Comparison of ENCODE assay signal across 8 mouse cellular contexts in the genomic region with DNA sequence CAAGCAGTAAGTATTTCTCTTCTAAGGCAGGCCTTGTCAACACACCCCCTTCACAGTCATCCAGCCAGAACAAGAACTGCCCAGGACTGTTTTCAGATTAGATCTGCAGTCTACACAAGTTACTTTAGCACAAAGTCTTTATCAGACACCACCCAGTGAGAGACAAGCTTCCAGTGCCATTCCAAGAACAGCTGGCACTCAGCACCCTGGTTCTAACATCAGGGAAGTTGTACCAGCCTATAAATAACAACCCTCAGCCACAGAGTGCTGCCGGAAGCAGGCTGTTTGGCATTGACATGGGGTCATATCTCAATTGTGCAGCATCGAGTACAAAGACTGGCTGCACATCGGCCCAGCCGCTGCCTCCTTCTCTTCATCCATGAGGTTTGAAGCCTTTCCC. TPM values are rescaled to one million over a fixed set of nuclear protein-coding genes. Genes with fewer than 3 reads are reported as not detected.
DNase-seq lines count a peak whose midpoint lies in the region; ATAC-seq and TF ChIP-seq lines count a peak whose summit lies in the region.

No protein-coding gene starts in this region.

- no peaks in the 10 kb centered on the region for H3K36me3 ChIP-seq in midbrain, embryonic 10.5 days
- H3K36me3 ChIP-seq in midbrain, postnatal 0 days (ENCODE audit: insufficient read depth, low read length), result no peaks in the 10 kb centered on the region
- H3K36me3 ChIP-seq in midbrain, embryonic 13.5 days, result no peaks in the 10 kb centered on the region

- WGBS in midbrain, embryonic 10.5 days, result 24% methylated on average over 4 of the region's 4 CpGs
- WGBS in midbrain, postnatal 0 days, result 24% methylated on average over 4 of the region's 4 CpGs
- WGBS in midbrain, embryonic 13.5 days, result 8% methylated on average over 4 of the region's 4 CpGs

- H3K27ac ChIP-seq in midbrain, embryonic 10.5 days (replicated peaks), result peak overlapping the region; percentile 70; the same call in 1 of the 2 replicates
- H3K27ac ChIP-seq in midbrain, postnatal 0 days (ENCODE audit: low read depth, low read length), result no peak overlapping the region
- H3K27ac ChIP-seq in midbrain, embryonic 13.5 days, result no peak overlapping the region

- no peak for TF ChIP-seq CTCF in midbrain, postnatal 0 days (IDR thresholded peaks at IDR 0.05)

- H3K9me3 ChIP-seq in midbrain, embryonic 10.5 days (replicated peaks), result no peaks in the 10 kb centered on the region
- H3K9me3 ChIP-seq in midbrain, postnatal 0 days (ENCODE audit: low read length), result no peaks in the 10 kb centered on the region
- H3K9me3 ChIP-seq in midbrain, embryonic 13.5 days, result no peaks in the 10 kb centered on the region

- no peak overlapping the region for H3K4me3 ChIP-seq in midbrain, embryonic 10.5 days
- no peak overlapping the region for H3K4me3 ChIP-seq in midbrain, postnatal 0 days (ENCODE audit: low read depth, low read length)
- no peak overlapping the region for H3K4me3 ChIP-seq in midbrain, embryonic 13.5 days (replicated peaks)

- H3K4me2 ChIP-seq in midbrain, postnatal 0 days (ENCODE audit: low read depth, low read length, poor library complexity, severe bottlenecking), result no peak overlapping the region
- H3K4me2 ChIP-seq in midbrain, embryonic 13.5 days (replicated peaks), result peak overlapping the region; percentile 17

- ATAC-seq in midbrain, postnatal 0 days (ENCODE audit: low FRiP score), result no peak
- ATAC-seq in midbrain, embryonic 13.5 days, result no peak

- peaks cover 51% of the 10 kb centered on the region for H3K4me1 ChIP-seq in midbrain, embryonic 10.5 days
- peaks cover 4% of the 10 kb centered on the region; the same call in 1 of the 2 replicates for H3K4me1 ChIP-seq in midbrain, postnatal 0 days (ENCODE audit: insufficient read depth, low read length)
- H3K4me1 ChIP-seq in midbrain, embryonic 13.5 days (replicated peaks), result peaks cover 28% of the 10 kb centered on the region

- H3K9ac ChIP-seq in midbrain, postnatal 0 days (replicated peaks; ENCODE audit: low read length, poor library complexity, severe bottlenecking), result no peak overlapping the region
- H3K9ac ChIP-seq in midbrain, embryonic 13.5 days (replicated peaks), result no peak overlapping the region

- no peak for DNase-seq in midbrain, embryonic 10.5 days (ENCODE audit: low spot score)
- no peak for DNase-seq in midbrain, postnatal 0 days (ENCODE audit: low spot score)
- peak; percentile 98 for DNase-seq in heart, adult 11 months
- peak; percentile 19 for DNase-seq in kidney, postnatal 14 days
- DNase-seq in cerebellum, postnatal 25 days, result no peak
- DNase-seq in left cerebral cortex, adult 9 months (ENCODE audit: low spot score in 2 of 2), result no peak
- DNase-seq in cerebellum, adult 9-10 months, result no peak

- peaks cover 17% of the 10 kb centered on the region for H3K27me3 ChIP-seq in midbrain, embryonic 10.5 days (ENCODE audit: low read depth, poor library complexity, severe bottlenecking)
- no peaks in the 10 kb centered on the region for H3K27me3 ChIP-seq in midbrain, postnatal 0 days (ENCODE audit: insufficient read depth, low read length)
- no peaks in the 10 kb centered on the region for H3K27me3 ChIP-seq in midbrain, embryonic 13.5 days

RNA-seq across cellular contexts. Expression of a gene that starts 21.0 kb away (rescaled TPM):
- 3.5 and 6.6 TPM in 2 replicates for polyA plus RNA-seq in midbrain, embryonic 10.5 days (2016; fragmentation: Nextera tagmentation; extraction: Ambion mirVana)
- total RNA-seq in midbrain, postnatal 0 days (2014; rRNA removed), result 48.8 and 57.4 TPM in 2 replicates
- polyA plus RNA-seq in midbrain, postnatal 0 days (2015; fragmentation: Nextera tagmentation; extraction: Ambion mirVana), result 17.7 and 19.6 TPM in 2 replicates
- polyA plus RNA-seq in midbrain, embryonic 13.5 days (2015; fragmentation: Nextera tagmentation; extraction: Ambion mirVana), result 22.3 and 29.1 TPM in 2 replicates

Comparison
In these comparisons a context has a peak if more than half of its experiments do, and no peak if none do; other contexts are left out.
1. DNase-seq: peak in heart, adult 11 months (single experiment) and kidney, postnatal 14 days (single experiment); none in midbrain, embryonic 10.5 days (single experiment), midbrain, postnatal 0 days (single experiment), cerebellum, postnatal 25 days (0 of 2), left cerebral cortex, adult 9 months (0 of 2) and cerebellum, adult 9-10 months (single experiment).